Mouse (Mus musculus) ovary, adult 10 weeks (tissue): ENCODE data around the gene Defb41. TPM values are rescaled to one million over a fixed set of nuclear protein-coding genes. Genes with fewer than 3 reads are reported as not detected.

Experiments used
- polyA plus RNA-seq: library from polyadenylated mRNA; stranded (reverse); fragments of 350-450 nt; fragmentation: Illumina TruSeq; extraction: RNeasy Lipid Tissue Mini Kit (QIAGEN cat#74804); gene quantifications from one replicate; pipeline ENCODE4 v1.2.3, GENCODE M21; 2014

Defb41 gene
- polyA plus RNA-seq = 1.5 TPM

DNA sequence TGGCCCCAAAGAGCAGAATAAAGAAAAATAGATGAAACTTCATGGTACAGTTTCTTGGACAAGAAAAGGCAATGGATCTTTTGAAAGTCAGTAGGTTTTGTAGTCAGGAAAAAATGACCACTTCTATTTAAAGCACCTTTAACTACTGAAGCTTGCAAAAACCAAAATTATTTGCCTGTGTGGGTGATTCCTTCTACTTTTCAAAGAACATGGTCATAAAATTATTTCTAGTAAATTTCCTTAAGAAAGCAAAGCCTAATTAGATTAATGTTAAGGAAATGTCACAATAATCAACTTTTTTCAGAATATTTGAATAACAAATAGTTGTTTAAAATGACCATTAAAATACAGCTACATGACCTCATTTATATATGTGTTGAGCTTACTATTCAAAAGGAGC, at the start of gene Defb41:
Gene Defb41, minus strand, starts transcription at position 101 of the 400 bp plus-strand sequence.

DNA sequence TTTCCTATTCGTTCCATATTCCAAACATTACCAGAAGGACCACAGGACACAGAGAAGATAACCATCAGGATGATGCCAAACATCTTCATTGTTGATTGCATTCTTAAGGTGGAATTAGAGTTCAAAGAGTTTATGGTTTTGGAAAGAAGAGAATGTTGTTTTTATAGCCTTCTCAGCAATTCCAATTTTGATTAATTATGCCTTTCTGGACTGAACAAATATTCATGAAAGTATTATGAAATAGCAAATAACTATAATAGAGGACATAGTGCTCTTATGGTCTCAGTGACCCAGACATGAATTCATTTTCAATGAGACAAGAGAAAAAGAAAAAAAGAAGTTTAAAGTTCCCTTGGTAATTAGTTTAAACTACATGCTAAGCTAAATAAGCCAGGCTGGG, 27.6 kb downstream of the Defb41 start, which contains the start of gene Defb18:
Gene Defb18, minus strand, starts transcription at position 101 of the 400 bp plus-strand sequence.

Other genes starting within 250 kb of the Defb41 start
- not detected for gene Crisp4, start 119.2 kb downstream of the Defb41 start, polyA plus RNA-seq
- gene Defb18, start 27.7 kb downstream of the Defb41 start, polyA plus RNA-seq = not detected